Mouse (Mus musculus): Measurements from ENCODE around the gene Slc5a5. TPM values are rescaled to one million over a fixed set of nuclear protein-coding genes. Genes with fewer than 3 reads are reported as not detected.

The Slc5a5 gene
- polyA plus RNA-seq, 1 experiment from 2014 or later = 3.1 TPM

- no peak for ATAC-seq
- Histone ChIP-seq H3K9ac (ENCODE audit: low read depth, low read length) (no peak overlapping the region), H3K4me2 (ENCODE audit: low read length) (no peak overlapping the region), H3K27ac (ENCODE audit: low read depth, low read length) (no peak overlapping the region), H3K27me3 (replicated peaks; ENCODE audit: control insufficient read depth, insufficient read depth, low read length) (no peaks in the 10 kb centered on the region), H3K36me3 (ENCODE audit: control insufficient read depth, insufficient read depth, low read length) (0 out of 2 replicates have a peak, but pooled peaks cover 3% of the 10 kb centered on the region), H3K9me3 (ENCODE audit: control insufficient read depth, low read length) (no peaks in the 10 kb centered on the region), H3K4me3 (ENCODE audit: low read length) (no peak overlapping the region), H3K4me1 (ENCODE audit: control insufficient read depth, insufficient read depth, low read depth, low read length) (no peaks in the 10 kb centered on the region)
- WGBS = 94% methylated on average over 4 of the region's 4 CpGs
Observed at GRCm38 (mm10) chr8:70925754-70926153, 33.2 kb upstream of the Slc5a5 start.

DNA sequence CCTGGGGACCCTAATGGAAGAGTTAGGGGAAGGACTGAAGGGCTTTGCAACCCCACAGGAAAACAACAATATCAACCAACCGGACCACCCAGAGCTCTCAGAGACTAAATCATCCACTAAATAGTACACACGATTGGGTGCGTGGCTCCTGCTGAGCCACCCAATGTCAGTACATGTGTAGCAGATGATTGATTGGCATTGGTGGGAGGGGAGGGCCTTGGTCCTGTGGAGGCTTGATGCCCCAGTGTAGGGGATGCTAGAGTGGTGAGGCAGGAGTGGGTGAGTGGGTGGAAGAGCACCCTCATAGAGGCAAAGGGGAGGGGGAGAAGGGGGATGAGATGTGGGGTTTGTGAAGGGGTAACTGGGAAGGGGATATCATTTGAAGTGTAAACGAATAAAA is 31.6 kb upstream of the Slc5a5 start:
- no peaks in the 10 kb centered on the region for H3K4me1 ChIP-seq (ENCODE audit: control insufficient read depth, insufficient read depth, low read depth, low read length)
- no peaks in the 10 kb centered on the region for H3K9me3 ChIP-seq (ENCODE audit: control insufficient read depth, low read length)
- H3K27me3 ChIP-seq (replicated peaks; ENCODE audit: control insufficient read depth, insufficient read depth, low read length) = no peaks in the 10 kb centered on the region
- no peak overlapping the region for H3K9ac ChIP-seq (ENCODE audit: low read depth, low read length)
- H3K4me2 ChIP-seq (ENCODE audit: low read length) = no peak overlapping the region
- H3K27ac ChIP-seq (ENCODE audit: low read depth, low read length) = no peak overlapping the region
- 84% methylated on average over 4 of the region's 4 CpGs for WGBS
- 0 out of 2 replicates have a peak, but pooled peaks cover 3% of the 10 kb centered on the region for H3K36me3 ChIP-seq (ENCODE audit: control insufficient read depth, insufficient read depth, low read length)
- no peak overlapping the region for H3K4me3 ChIP-seq (ENCODE audit: low read length)
- no peak for ATAC-seq

DNA sequence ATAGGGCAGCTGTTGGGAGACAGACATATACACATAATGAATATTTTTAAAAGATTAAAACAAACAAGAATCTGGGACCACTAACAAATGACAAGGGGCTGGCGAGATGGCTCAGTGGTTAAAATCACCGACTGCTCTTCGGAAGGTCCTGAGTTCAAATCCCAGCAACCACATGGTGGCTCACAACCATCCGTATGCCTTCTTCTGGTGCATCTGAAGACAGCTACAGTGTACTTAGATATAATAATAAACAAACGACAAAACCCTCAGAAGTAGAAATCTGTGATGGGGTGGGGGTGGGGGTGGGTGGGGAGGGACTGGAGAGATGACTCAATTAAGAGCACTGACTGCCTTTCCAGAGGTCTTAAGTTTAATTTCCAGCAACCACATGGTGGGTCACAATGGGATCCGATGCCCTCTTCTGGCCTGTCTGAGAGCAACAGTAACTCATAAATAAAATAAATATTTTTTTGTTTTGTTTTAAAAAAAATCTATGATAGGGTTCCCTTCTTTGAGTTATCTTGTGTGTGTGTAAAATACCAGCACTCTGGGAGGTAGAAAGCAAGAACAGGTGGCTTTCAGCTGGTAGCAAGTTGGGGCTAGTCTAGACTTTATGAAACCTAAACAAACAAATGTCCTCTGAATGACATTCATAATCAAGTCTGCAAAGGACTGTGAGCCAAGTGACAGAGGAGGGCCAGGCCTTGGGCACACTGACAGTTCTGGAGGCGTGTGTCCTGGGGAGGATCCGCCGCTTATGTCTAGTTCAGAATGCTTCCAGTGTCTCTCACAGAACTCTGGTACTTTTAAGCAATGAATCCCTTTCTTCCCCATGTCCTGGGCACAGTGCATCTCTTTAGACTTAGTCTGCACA is 27.7 kb upstream of the Slc5a5 start:
- Histone ChIP-seq H3K27ac (ENCODE audit: low read depth, low read length) (no peak overlapping the region), H3K9ac (ENCODE audit: low read depth, low read length) (no peak overlapping the region), H3K4me1 (ENCODE audit: control insufficient read depth, insufficient read depth, low read depth, low read length) (no peaks in the 10 kb centered on the region), H3K4me2 (ENCODE audit: low read length) (no peak overlapping the region), H3K36me3 (ENCODE audit: control insufficient read depth, insufficient read depth, low read length) (peaks cover 30% of the 10 kb centered on the region), H3K27me3 (replicated peaks; ENCODE audit: control insufficient read depth, insufficient read depth, low read length) (no peaks in the 10 kb centered on the region), H3K9me3 (ENCODE audit: control insufficient read depth, low read length) (no peaks in the 10 kb centered on the region), H3K4me3 (ENCODE audit: low read length) (no peak overlapping the region)
- ATAC-seq = no peak
- WGBS = 86% methylated on average over 9 of the region's 9 CpGs

GRCm38 (mm10) chr8:70914704-70915103 is 22.1 kb upstream of the Slc5a5 start:
- 92% methylated on average over 17 of the region's 17 CpGs for WGBS
- no peak overlapping the region for H3K27ac ChIP-seq (ENCODE audit: low read depth, low read length)
- H3K36me3 ChIP-seq (ENCODE audit: control insufficient read depth, insufficient read depth, low read length) = peaks cover 52% of the 10 kb centered on the region
- no peak overlapping the region for H3K9ac ChIP-seq (ENCODE audit: low read depth, low read length)
- no peak for ATAC-seq
- H3K27me3 ChIP-seq (replicated peaks; ENCODE audit: control insufficient read depth, insufficient read depth, low read length) = no peaks in the 10 kb centered on the region
- no peaks in the 10 kb centered on the region for H3K9me3 ChIP-seq (ENCODE audit: control insufficient read depth, low read length)
- no peak overlapping the region for H3K4me3 ChIP-seq (ENCODE audit: low read length)
- H3K4me2 ChIP-seq (ENCODE audit: low read length) = no peak overlapping the region
- no peaks in the 10 kb centered on the region for H3K4me1 ChIP-seq (ENCODE audit: control insufficient read depth, insufficient read depth, low read depth, low read length)

DNA sequence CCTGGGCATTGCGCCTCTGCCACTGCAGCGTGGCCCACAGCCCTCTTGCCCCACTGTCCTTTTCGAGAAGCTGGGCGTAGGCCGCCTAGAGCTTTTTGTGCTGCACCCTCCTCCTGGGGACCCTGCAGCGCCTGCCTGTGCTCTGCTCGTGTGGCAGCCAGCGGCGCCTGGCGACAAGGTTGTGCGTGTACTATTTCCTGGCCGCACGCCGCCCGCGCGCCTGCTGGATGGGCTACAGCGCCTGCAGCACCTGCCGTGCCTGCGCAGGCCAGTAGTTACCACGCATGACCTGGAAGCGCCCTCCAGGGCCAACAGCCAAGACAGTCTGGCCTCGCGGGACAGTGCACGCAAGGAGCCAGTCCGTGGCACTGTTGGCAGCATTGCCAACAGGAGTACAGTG is 21.0 kb upstream of the Slc5a5 start:
- Histone ChIP-seq H3K27ac (ENCODE audit: low read depth, low read length) (no peak overlapping the region), H3K4me2 (ENCODE audit: low read length) (no peak overlapping the region), H3K9me3 (ENCODE audit: control insufficient read depth, low read length) (no peaks in the 10 kb centered on the region), H3K4me1 (ENCODE audit: control insufficient read depth, insufficient read depth, low read depth, low read length) (no peaks in the 10 kb centered on the region), H3K36me3 (ENCODE audit: control insufficient read depth, insufficient read depth, low read length) (peaks cover 50% of the 10 kb centered on the region), H3K9ac (ENCODE audit: low read depth, low read length) (no peak overlapping the region), H3K27me3 (replicated peaks; ENCODE audit: control insufficient read depth, insufficient read depth, low read length) (no peaks in the 10 kb centered on the region), H3K4me3 (ENCODE audit: low read length) (no peak overlapping the region)
- 0 out of 2 replicates have a peak, but pooled peaks have one; percentile 18 for ATAC-seq
- WGBS = 95% methylated on average over 26 of the region's 26 CpGs

- Histone ChIP-seq H3K4me1 (ENCODE audit: control insufficient read depth, insufficient read depth, low read depth, low read length) (no peaks in the 10 kb centered on the region), H3K27ac (ENCODE audit: low read depth, low read length) (no peak overlapping the region), H3K9me3 (ENCODE audit: control insufficient read depth, low read length) (no peaks in the 10 kb centered on the region), H3K4me3 (ENCODE audit: low read length) (no peak overlapping the region), H3K9ac (ENCODE audit: low read depth, low read length) (no peak overlapping the region), H3K27me3 (replicated peaks; ENCODE audit: control insufficient read depth, insufficient read depth, low read length) (no peaks in the 10 kb centered on the region), H3K4me2 (ENCODE audit: low read length) (no peak overlapping the region), H3K36me3 (ENCODE audit: control insufficient read depth, insufficient read depth, low read length) (peaks cover 49% of the 10 kb centered on the region)
- WGBS = 93% methylated on average over 30 of the region's 30 CpGs
- no peak for ATAC-seq
Observed at GRCm38 (mm10) chr8:70912955-70913354, 20.4 kb upstream of the Slc5a5 start.

DNA sequence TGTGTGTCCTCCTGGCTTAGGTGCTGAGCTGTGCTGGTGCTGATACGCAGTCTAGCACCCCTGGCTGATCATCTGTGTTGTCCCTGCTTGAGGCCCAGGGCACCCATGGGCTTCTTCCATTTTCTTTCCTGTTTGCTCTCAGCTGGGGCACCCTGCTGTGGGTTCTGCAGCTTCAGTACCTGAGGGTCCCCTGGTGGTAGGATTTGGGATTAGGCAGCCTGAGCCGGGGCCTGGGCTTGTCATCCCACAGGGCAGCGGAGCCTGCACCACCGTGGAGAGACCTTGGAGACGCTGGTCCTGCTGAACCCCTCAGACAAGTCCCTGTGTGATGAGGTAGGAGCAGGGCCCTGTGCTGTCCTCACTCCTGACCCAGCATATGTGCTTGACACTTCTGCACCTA is 19.0 kb upstream of the Slc5a5 start:
- WGBS = 79% methylated on average over 5 of the region's 5 CpGs
- Histone ChIP-seq H3K9me3 (ENCODE audit: control insufficient read depth, low read length) (no peaks in the 10 kb centered on the region), H3K27ac (ENCODE audit: low read depth, low read length) (no peak overlapping the region), H3K4me1 (ENCODE audit: control insufficient read depth, insufficient read depth, low read depth, low read length) (peaks cover 6% of the 10 kb centered on the region), H3K9ac (ENCODE audit: low read depth, low read length) (no peak overlapping the region), H3K4me2 (ENCODE audit: low read length) (no peak overlapping the region), H3K36me3 (ENCODE audit: control insufficient read depth, insufficient read depth, low read length) (peaks cover 36% of the 10 kb centered on the region), H3K27me3 (replicated peaks; ENCODE audit: control insufficient read depth, insufficient read depth, low read length) (no peaks in the 10 kb centered on the region), H3K4me3 (ENCODE audit: low read length) (no peak overlapping the region)
- ATAC-seq = no peak

GRCm38 (mm10) chr8:70907518-70907917 is 15.0 kb upstream of the Slc5a5 start:
- peaks cover 7% of the 10 kb centered on the region for H3K36me3 ChIP-seq (ENCODE audit: control insufficient read depth, insufficient read depth, low read length)
- H3K9ac ChIP-seq (ENCODE audit: low read depth, low read length) = no peak overlapping the region
- no peak overlapping the region for H3K4me3 ChIP-seq (ENCODE audit: low read length)
- H3K27ac ChIP-seq (ENCODE audit: low read depth, low read length) = no peak overlapping the region
- peaks cover 2% of the 10 kb centered on the region; the same call in 1 of the 2 replicates for H3K27me3 ChIP-seq (replicated peaks; ENCODE audit: control insufficient read depth, insufficient read depth, low read length)
- 94% methylated on average over 2 of the region's 2 CpGs for WGBS
- no peak for ATAC-seq
- H3K4me1 ChIP-seq (ENCODE audit: control insufficient read depth, insufficient read depth, low read depth, low read length) = peaks cover 9% of the 10 kb centered on the region
- no peaks in the 10 kb centered on the region for H3K9me3 ChIP-seq (ENCODE audit: control insufficient read depth, low read length)
- H3K4me2 ChIP-seq (ENCODE audit: low read length) = no peak overlapping the region

- peak within 1 kb of the TSS; percentile 90 for H3K4me2 ChIP-seq (ENCODE audit: low read length)
- WGBS = 0% methylated on average over 70 of the region's 86 CpGs
Observed at GRCm38 (mm10) chr8:70905831-70906736, 13.5 kb upstream of the Slc5a5 start, which contains the start of gene Map1s. Gene Map1s (plus strand): TSS chr8:70905932.

More at GRCm38 (mm10) chr8:70905831-70906736, 13.5 kb upstream of the Slc5a5 start, which contains the start of gene Map1s:
- H3K4me1 ChIP-seq (ENCODE audit: control insufficient read depth, insufficient read depth, low read depth, low read length) = peaks cover 9% of the 10 kb centered on the region
- H3K27ac ChIP-seq (ENCODE audit: low read depth, low read length) = peak within 1 kb of the TSS; percentile 96
- H3K27me3 ChIP-seq (replicated peaks; ENCODE audit: control insufficient read depth, insufficient read depth, low read length) = peaks cover 2% of the 10 kb centered on the region; the same call in 1 of the 2 replicates
- H3K4me3 ChIP-seq (ENCODE audit: low read length) = peak within 1 kb of the TSS; percentile 85
- peak within 1 kb of the TSS; percentile 98 for H3K9ac ChIP-seq (ENCODE audit: low read depth, low read length)
- no peaks in the 10 kb centered on the region for H3K36me3 ChIP-seq (ENCODE audit: control insufficient read depth, insufficient read depth, low read length)
- H3K9me3 ChIP-seq (ENCODE audit: control insufficient read depth, low read length) = no peaks in the 10 kb centered on the region
- ATAC-seq = peak; percentile 96
